Mouse (Mus musculus) bone marrow macrophage, adult 2 months (primary cell): ENCODE measurements around the gene Fbxl16.

ENCODE experiments used
- CTCF ChIP-seq: IDR thresholded peaks from 2 replicates; pipeline ENCODE4 v1.5.1; 2012; ENCODE audit warnings: low read depth, mild to moderate bottlenecking, low read length, moderate library complexity
- POLR2A ChIP-seq: IDR thresholded peaks from 2 replicates; pipeline ENCODE4 v1.6.1; 2012; ENCODE audit warnings: mild to moderate bottlenecking, low read depth, low read length, borderline replicate concordance

GRCm38 (mm10) chr17:25791843-25792527 lies 16.9 kb upstream of the Fbxl16 start:
- TF ChIP-seq CTCF: no peak
- TF ChIP-seq POLR2A: no peak
